Mouse (Mus musculus) CD8-positive naive resting alpha-beta T cell, adult 2 months (primary cell): ENCODE data around the gene Dhx37.
"Not testable (repeated sequence)": the region's sequence is repeated elsewhere in the genome, so short reads cannot be mapped to it uniquely, and the experiment has no call there.

Experiments used
- DNase-seq, 2 experiments: peaks; one replicate each; pipeline ENCODE4 v3.0.0; 2022; ENCODE audit warnings: low read depth in 2 of 2, low spot score in 2 of 2

The Dhx37 gene

DNA sequence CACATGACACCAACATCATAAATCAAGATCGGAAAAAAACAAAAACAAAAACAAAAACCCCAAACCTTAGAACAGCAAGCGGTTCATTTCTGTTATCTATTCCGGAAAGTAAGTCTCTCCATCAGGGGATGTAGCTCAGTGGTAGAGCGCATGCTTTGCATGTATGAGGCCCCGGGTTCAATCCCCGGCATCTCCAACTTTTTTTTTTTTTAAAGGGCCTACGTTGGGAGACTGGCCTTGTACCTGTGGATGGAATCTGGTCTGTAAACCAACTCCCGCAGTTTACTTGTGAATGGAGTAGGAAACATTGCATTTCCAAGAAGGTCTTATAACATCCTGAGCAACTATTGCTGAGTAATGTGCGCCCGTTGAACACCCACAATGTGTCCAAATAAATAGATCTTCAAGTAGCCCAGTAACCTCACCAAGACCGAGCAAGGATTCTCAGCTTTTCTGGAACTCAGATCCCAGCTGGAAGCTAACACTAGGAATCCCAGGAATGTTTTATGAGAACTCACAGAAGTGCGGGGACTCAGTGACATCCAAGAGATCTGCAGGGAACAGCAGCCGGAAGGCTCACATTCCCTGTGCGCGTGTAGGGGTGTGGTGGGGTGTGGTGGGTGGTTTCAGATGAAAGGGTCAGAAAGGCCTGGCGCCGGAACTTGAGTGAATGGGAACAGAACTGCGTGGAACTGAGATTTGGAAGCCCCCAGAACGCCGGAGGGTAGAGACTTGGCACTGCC, 24.4 kb downstream of the Dhx37 start:
- DNase-seq: no peak

DNA sequence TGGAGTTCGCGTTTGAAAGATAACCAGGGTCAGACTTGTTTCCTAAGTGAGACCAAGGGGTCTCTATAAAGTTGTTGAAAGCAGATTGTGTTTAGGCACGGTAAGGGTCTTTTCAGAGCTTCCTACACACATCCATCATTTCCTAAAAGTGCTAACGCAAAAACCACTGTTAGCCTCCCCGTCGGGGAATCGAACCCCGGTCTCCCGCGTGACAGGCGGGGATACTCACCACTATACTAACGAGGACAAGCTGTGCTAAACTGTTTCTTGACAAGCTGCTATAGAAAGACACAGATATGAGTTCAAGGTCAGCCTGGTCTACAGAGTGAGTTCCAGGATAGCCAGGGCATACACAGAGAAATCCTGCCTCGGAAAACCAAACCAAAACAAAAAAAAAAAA, 25.1 kb downstream of the Dhx37 start:
- DNase-seq: peak; percentile 74 to 77

- no peak for DNase-seq
These were observed 25.9 kb downstream of the Dhx37 start for GRCm38 (mm10) chr5:125407910-125408575.

DNA sequence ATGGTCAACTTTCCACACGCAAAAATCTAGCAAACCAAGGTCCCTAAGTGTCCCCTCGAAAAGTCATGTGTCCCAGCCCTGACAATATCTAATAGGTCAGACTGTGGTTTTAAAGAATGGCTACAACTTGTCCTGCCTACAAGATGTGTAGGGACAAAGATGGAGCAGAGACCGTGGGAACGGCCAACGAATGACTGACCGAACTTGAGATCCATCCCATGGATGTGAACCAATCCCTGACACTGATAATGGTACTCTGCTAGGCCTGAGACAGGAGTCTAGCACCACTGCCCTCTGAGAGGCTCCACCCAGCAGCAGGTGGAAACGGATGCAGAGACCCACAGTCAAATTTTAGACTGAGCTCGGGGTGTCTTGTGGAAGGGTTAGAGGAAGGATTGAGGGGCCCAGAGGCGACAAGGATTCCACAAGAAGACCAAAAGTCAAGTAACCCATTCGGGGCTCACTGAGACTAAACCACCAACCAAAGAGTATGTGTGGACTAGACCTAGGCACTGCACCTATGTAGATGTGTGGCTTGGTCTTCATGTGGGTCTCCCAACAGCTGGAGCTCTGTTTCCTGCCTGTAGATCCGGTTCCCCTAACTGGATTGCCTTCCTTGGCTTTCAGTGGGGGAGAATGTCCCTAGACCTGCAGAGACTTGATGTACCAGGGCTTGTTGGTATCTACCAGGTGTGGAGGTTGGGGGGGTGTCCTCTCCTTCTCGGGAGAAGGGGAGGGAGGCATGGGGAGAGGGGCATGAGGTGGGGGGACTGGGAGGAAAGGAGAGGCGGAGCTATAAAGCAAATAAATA, 26.7 kb downstream of the Dhx37 start:
- no peak for DNase-seq

DNA sequence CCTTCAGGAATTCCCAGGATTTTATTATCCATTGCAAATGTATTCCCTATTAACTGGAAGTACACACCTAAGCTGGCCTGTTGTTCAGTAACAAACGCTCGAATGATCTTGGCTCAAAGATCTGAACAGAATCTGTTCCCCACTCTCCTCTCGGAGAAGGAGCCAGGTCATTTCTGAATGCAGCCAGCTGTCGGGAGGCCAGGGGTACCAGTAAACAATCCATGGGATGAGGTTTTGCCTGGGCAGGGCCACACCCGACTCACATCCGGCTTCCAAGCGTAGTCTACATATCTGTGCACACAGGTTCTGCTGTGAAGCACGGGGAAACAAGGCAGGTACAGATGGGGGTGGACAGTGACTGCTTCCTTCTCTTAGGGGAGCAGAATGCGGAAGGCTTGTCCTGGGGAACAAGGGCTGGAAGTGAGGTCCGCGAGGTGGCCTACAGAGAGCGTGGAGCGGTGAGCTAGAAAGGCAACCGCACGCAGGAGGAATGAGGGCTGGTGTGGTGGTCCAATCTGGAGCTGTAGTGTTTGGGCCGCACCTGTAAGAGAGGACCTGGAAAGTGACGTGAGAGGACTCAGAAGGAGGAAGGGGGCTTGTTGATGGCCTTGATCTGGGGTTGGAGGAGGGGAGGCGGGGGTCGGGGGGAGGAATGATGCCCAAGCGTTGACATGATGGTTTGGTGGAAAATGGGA, 27.5 kb downstream of the Dhx37 start:
- DNase-seq: peak; percentile 68 to 69

- DNase-seq: peak; percentile 91 to 93
These were observed 28.2 kb downstream of the Dhx37 start for GRCm38 (mm10) chr5:125405546-125406248.

- no peak for DNase-seq
These were observed 28.9 kb downstream of the Dhx37 start for GRCm38 (mm10) chr5:125404903-125405545.

GRCm38 (mm10) chr5:125404536-125404902, 29.4 kb downstream of the Dhx37 start:
- DNase-seq: no peak

DNA sequence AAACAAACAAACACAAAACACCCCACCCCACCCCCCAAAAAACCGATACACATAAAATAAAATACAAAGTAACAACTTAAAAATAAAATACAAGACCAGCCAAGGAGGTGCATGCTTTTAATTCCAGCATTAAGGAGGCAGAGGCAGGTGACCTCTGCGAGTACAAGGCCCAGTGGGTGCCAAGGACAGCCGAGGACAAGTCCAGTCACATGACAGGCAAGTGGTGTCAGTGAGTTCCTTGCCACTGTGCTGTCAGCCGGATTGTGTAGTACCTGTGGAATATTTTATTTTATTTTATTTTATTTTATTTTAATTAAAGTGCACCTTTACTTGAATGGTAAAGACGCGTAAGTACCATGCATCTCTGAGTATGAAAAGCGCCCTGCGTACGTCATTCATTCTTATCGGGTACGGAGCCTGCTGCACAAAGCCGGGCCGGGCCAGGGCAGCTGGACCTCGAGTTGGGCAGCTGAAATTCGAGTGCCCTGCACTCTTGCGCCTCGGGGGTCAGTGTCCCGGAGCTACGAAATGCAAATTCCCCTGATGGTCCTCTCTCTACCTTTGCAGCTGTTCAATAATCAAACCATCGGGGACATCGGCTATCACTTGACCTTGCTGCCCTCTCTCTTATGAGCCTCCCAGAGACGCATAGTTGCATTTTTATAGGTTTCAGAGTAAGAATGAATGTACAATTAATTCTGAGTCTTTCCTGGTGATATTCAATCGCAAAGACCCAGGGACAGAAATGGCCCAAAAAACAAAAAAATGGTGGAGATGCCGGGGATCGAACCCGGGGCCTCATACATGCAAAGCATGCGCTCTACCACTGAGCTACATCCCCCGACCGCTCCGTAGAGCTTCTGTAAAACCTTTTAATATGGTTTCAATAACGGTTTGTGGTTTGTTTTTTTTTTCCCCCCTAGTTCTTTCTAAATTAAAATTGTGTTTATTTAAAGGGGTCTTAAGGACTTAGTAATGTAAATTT, 30.1 kb downstream of the Dhx37 start:
- DNase-seq: peak; percentile 55 to 60

DNA sequence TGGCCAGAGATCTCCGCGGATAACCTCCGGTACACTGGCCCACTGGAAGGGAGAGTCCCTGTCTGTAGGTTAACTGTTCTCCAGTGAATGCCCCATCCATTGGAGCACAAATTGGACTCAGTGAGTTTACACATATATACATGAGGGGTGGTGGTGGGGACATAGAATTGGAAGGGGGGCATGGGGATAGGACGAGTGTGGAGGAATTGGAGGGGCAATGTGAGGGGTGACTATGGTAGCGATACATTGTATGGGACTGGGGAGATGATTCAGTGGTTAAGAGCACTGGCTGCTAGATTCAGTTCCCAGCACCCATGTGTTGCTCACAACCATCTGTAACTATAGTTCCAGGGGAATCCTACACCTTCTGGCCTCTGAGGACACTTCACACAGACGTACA, 30.9 kb downstream of the Dhx37 start:
- no peak for DNase-seq

DNA sequence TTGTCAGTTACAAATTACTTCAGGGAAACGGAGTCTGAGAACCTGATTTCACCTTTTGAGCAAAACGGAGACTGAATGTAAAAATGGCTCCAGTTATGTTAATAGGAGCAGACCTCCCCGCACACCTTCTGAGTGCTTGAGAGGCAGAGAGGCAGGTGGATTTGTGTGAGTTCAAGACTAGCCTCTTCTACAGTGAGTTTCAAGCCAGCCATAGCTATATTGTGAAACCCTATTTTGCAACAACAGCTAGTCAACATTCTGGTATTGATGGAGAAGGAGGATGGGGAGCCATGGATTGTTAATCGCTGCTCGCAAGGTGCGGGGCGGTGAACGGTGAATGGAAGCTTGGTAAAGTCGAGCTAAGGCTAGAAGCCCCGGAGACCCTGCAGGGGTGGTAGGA, 31.4 kb downstream of the Dhx37 start:
- DNase-seq: no peak

GRCm38 (mm10) chr5:125400903-125401302, 33.0 kb downstream of the Dhx37 start:
- no peak for DNase-seq

DNA sequence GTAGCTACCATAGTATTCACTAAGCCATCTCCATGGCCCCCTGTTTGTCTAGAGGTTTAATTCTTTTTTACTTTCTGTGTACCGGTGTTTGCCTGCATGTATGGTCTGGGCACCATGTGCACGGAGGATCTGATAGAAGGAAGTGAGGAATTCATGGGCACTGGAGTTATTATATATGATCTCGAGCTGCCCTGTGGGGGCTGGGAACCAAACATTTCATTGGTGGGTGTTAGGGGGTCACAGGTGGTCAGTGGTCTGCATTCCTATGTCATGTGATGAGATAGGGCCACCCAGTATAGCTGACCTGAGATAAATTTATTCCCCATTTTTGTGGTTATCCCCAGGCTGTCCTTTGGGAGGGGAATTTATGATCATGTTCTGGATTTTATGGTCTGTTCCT, 38.9 kb downstream of the Dhx37 start:
- DNase-seq: no peak

GRCm38 (mm10) chr5:125393622-125394603, 40.0 kb downstream of the Dhx37 start:
- DNase-seq: peak in 1 of 2 experiments; percentile 67

- DNase-seq: peak; percentile 83 to 93
These were observed 40.8 kb downstream of the Dhx37 start for GRCm38 (mm10) chr5:125392977-125393621.

DNA sequence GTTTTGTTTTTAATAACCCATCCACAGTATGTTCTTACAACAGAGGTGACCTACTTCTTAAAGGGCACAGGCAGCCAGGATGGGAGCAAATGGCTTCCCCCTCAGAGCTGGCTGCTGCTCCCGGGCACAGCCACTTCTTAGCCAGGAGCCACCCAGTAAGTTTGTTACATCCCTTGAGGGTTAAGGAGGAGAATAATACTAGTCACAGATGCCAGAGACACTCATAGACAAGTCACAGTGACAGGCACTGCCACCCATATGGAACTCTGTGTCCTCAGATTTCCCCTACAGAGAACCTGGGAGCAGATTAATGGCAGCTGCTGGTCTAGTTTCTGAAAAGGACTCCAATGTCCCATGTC, 41.3 kb downstream of the Dhx37 start:
- DNase-seq: no peak

DNA sequence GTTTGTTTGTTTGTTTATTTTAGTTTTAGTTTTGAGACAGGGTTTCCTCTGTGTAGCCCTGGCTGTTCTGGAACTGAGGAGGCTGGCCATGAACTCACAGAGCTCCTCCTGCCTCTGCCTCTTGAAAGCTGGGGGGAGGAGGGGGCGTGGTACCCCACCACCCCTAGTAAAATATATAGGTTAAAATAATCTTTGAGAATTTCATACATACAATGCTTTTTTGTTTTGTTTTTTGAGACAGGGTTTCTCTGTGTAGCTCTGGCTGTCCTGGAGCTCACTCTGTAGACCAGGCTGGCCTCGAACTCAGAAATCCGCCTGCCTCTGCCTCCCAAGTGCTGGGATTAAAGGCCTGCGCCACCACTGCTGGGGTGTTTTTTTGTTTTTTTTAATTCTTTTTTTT, 41.7 kb downstream of the Dhx37 start:
- DNase-seq: not testable (repeated sequence)
